Mouse (Mus musculus): ENCODE data around the gene Hdac1.

GRCm38 (mm10) chr4:129525338-129525737 lies 17.2 kb downstream of the Hdac1 start:
- no peak for TF ChIP-seq MAX (IDR thresholded peaks at IDR 0.05)
- TF ChIP-seq CTCF (IDR thresholded peaks at IDR 0.05; ENCODE audit: control insufficient read depth, insufficient read depth, insufficient read length) = no peak
- no peak for TF ChIP-seq USF1 (IDR thresholded peaks at IDR 0.05; ENCODE audit: low read depth)
- no peak for TF ChIP-seq MYOG (IDR thresholded peaks at IDR 0.05; ENCODE audit: control insufficient read depth, extremely low read depth, insufficient read length)
- TF ChIP-seq FOSL1 (IDR thresholded peaks at IDR 0.05; ENCODE audit: insufficient read depth, low read length, poor library complexity, severe bottlenecking) = no peak
